Mouse (Mus musculus): ENCODE measurements around the gene Polr3gl. TPM values are rescaled to one million over a fixed set of nuclear protein-coding genes. Genes with fewer than 3 reads are reported as not detected.

Polr3gl gene
- total RNA-seq, 1 experiment: 5.7 TPM

GRCm38 (mm10) chr3:96558668-96559196, 35.2 kb downstream of the Polr3gl start:
- no peaks in the 10 kb centered on the region for H3K9me3 ChIP-seq (ENCODE audit: control insufficient read depth, insufficient read depth, low read depth, low read length)
- H3K36me3 ChIP-seq (ENCODE audit: control insufficient read depth, insufficient read depth, low read length, poor library complexity, severe bottlenecking): peaks cover 28% of the 10 kb centered on the region
- no peak for DNase-seq (ENCODE audit: low read depth, low spot score)
- H3K27ac ChIP-seq (ENCODE audit: insufficient read depth, low read depth, low read length, poor library complexity, severe bottlenecking): no peak overlapping the region
- peaks cover 0 to 12% of the 10 kb centered on the region in 2 experiments; a peak in 3 of 4 replicates for H3K4me1 ChIP-seq (ENCODE audit: control insufficient read depth in 2 of 2, insufficient read depth in 2 of 2, low read length in 2 of 2, poor library complexity in 1 of 2)
- TF ChIP-seq ZC3H11A (IDR thresholded peaks at IDR 0.05; ENCODE audit: borderline replicate concordance, low read depth, low read length): no peak
- TF ChIP-seq MAFK (IDR thresholded peaks at IDR 0.05; ENCODE audit: insufficient read depth, low read depth, low read length): no peak
- TF ChIP-seq ZNF384 (IDR thresholded peaks at IDR 0.05; ENCODE audit: low read depth, low read length): no peak
- no peak for TF ChIP-seq CHD2 (IDR thresholded peaks at IDR 0.05; ENCODE audit: low read depth, low read length)
- no peak for TF ChIP-seq HCFC1 (IDR thresholded peaks at IDR 0.05; ENCODE audit: borderline replicate concordance, insufficient read depth, low read length)
- H3K9ac ChIP-seq (ENCODE audit: insufficient read depth, low read depth, low read length, poor library complexity, severe bottlenecking): peak overlapping the region; percentile 88
- in situ Hi-C loops (cut with MboI; ENCODE audit: low sequenced_read_pairs in 2 of 2, unreplicated experiment in 2 of 2): no loop called here
- peak overlapping the region; percentile 60 to 89 for H3K4me3 ChIP-seq (ENCODE audit: insufficient read depth in 1 of 2, low read depth in 1 of 2, low read length in 2 of 2, poor library complexity in 1 of 2, severe bottlenecking in 1 of 2)

GRCm38 (mm10) chr3:96558159-96558558, 35.8 kb downstream of the Polr3gl start:
- TF ChIP-seq ZNF384 (IDR thresholded peaks at IDR 0.05; ENCODE audit: low read depth, low read length): no peak
- no peak for TF ChIP-seq MAFK (IDR thresholded peaks at IDR 0.05; ENCODE audit: insufficient read depth, low read depth, low read length)
- no peak for TF ChIP-seq CHD2 (IDR thresholded peaks at IDR 0.05; ENCODE audit: low read depth, low read length)
- TF ChIP-seq ZC3H11A (IDR thresholded peaks at IDR 0.05; ENCODE audit: borderline replicate concordance, low read depth, low read length): no peak
- TF ChIP-seq HCFC1 (IDR thresholded peaks at IDR 0.05; ENCODE audit: borderline replicate concordance, insufficient read depth, low read length): no peak
- H3K9me3 ChIP-seq (ENCODE audit: control insufficient read depth, insufficient read depth, low read depth, low read length): no peaks in the 10 kb centered on the region
- H3K36me3 ChIP-seq (ENCODE audit: control insufficient read depth, insufficient read depth, low read length, poor library complexity, severe bottlenecking): peaks cover 28% of the 10 kb centered on the region
- in situ Hi-C loops (cut with MboI; ENCODE audit: low sequenced_read_pairs in 2 of 2, unreplicated experiment in 2 of 2): no loop called here
- peak overlapping the region; percentile 76 for H3K27ac ChIP-seq (ENCODE audit: insufficient read depth, low read depth, low read length, poor library complexity, severe bottlenecking)
- H3K4me3 ChIP-seq (ENCODE audit: insufficient read depth in 1 of 2, low read depth in 1 of 2, low read length in 2 of 2, poor library complexity in 1 of 2, severe bottlenecking in 1 of 2): peak overlapping the region; percentile 60 to 89
- DNase-seq (ENCODE audit: low read depth, low spot score): no peak
- H3K4me1 ChIP-seq (ENCODE audit: control insufficient read depth in 2 of 2, insufficient read depth in 2 of 2, low read length in 2 of 2, poor library complexity in 1 of 2): peaks cover 0 to 9% of the 10 kb centered on the region in 2 experiments; a peak in 3 of 4 replicates
- peak overlapping the region; percentile 88 for H3K9ac ChIP-seq (ENCODE audit: insufficient read depth, low read depth, low read length, poor library complexity, severe bottlenecking)

- in situ Hi-C loops (cut with MboI; ENCODE audit: low sequenced_read_pairs in 2 of 2, unreplicated experiment in 2 of 2): no loop called here
- no peaks in the 10 kb centered on the region for H3K9me3 ChIP-seq (ENCODE audit: control insufficient read depth, insufficient read depth, low read depth, low read length)
- H3K4me3 ChIP-seq (ENCODE audit: insufficient read depth in 1 of 2, low read depth in 1 of 2, low read length in 2 of 2, poor library complexity in 1 of 2, severe bottlenecking in 1 of 2): peak within 1 kb of the TSS; percentile 60 to 89
- H3K4me1 ChIP-seq (ENCODE audit: control insufficient read depth in 2 of 2, insufficient read depth in 2 of 2, low read length in 2 of 2, poor library complexity in 1 of 2): peaks cover 0 to 8% of the 10 kb centered on the region in 2 experiments; a peak in 3 of 4 replicates
- H3K9ac ChIP-seq (ENCODE audit: insufficient read depth, low read depth, low read length, poor library complexity, severe bottlenecking): peak within 1 kb of the TSS; percentile 88
- DNase-seq (ENCODE audit: low read depth, low spot score): peak; percentile 98
- TF ChIP-seq MAFK (IDR thresholded peaks at IDR 0.05; ENCODE audit: insufficient read depth, low read depth, low read length): no peak
- no peak for TF ChIP-seq HCFC1 (IDR thresholded peaks at IDR 0.05; ENCODE audit: borderline replicate concordance, insufficient read depth, low read length)
- no peak for TF ChIP-seq ZNF384 (IDR thresholded peaks at IDR 0.05; ENCODE audit: low read depth, low read length)
- no peak for TF ChIP-seq ZC3H11A (IDR thresholded peaks at IDR 0.05; ENCODE audit: borderline replicate concordance, low read depth, low read length)
- peak; percentile 96 for TF ChIP-seq CHD2 (IDR thresholded peaks at IDR 0.05; ENCODE audit: low read depth, low read length)
- H3K27ac ChIP-seq (ENCODE audit: insufficient read depth, low read depth, low read length, poor library complexity, severe bottlenecking): peak within 1 kb of the TSS; percentile 76
- H3K36me3 ChIP-seq (ENCODE audit: control insufficient read depth, insufficient read depth, low read length, poor library complexity, severe bottlenecking): peaks cover 28% of the 10 kb centered on the region
Measured at GRCm38 (mm10) chr3:96557694-96558093, 36.3 kb downstream of the Polr3gl start, which contains the start of gene Txnip. TSS of gene Txnip (plus strand) at chr3:96557957.

GRCm38 (mm10) chr3:96556651-96557635, 37.0 kb downstream of the Polr3gl start:
- H3K9ac ChIP-seq (ENCODE audit: insufficient read depth, low read depth, low read length, poor library complexity, severe bottlenecking): peak overlapping the region; percentile 75
- peak overlapping the region; percentile 45 to 59 for H3K4me3 ChIP-seq (ENCODE audit: insufficient read depth in 1 of 2, low read depth in 1 of 2, low read length in 2 of 2, poor library complexity in 1 of 2, severe bottlenecking in 1 of 2)
- H3K9me3 ChIP-seq (ENCODE audit: control insufficient read depth, insufficient read depth, low read depth, low read length): no peaks in the 10 kb centered on the region
- TF ChIP-seq HCFC1 (IDR thresholded peaks at IDR 0.05; ENCODE audit: borderline replicate concordance, insufficient read depth, low read length): no peak
- no peak for TF ChIP-seq CHD2 (IDR thresholded peaks at IDR 0.05; ENCODE audit: low read depth, low read length)
- no peak for TF ChIP-seq MAFK (IDR thresholded peaks at IDR 0.05; ENCODE audit: insufficient read depth, low read depth, low read length)
- TF ChIP-seq ZNF384 (IDR thresholded peaks at IDR 0.05; ENCODE audit: low read depth, low read length): no peak
- no peak for TF ChIP-seq ZC3H11A (IDR thresholded peaks at IDR 0.05; ENCODE audit: borderline replicate concordance, low read depth, low read length)
- peak overlapping the region; percentile 67; the same call in 1 of the 2 replicates for H3K27ac ChIP-seq (ENCODE audit: insufficient read depth, low read depth, low read length, poor library complexity, severe bottlenecking)
- in situ Hi-C loops (cut with MboI; ENCODE audit: low sequenced_read_pairs in 2 of 2, unreplicated experiment in 2 of 2): no loop called here
- no peak for DNase-seq (ENCODE audit: low read depth, low spot score)
- H3K4me1 ChIP-seq (ENCODE audit: control insufficient read depth in 2 of 2, insufficient read depth in 2 of 2, low read length in 2 of 2, poor library complexity in 1 of 2): peaks cover under 1 to 9% of the 10 kb centered on the region in 2 experiments
- H3K36me3 ChIP-seq (ENCODE audit: control insufficient read depth, insufficient read depth, low read length, poor library complexity, severe bottlenecking): peaks cover 27% of the 10 kb centered on the region

All from ES-E14 (cell line).